Mouse (Mus musculus) kidney, adult 11 months (tissue): ENCODE data around the gene Phip.

ENCODE experiments used
- DNase-seq: peaks from one replicate; pipeline ENCODE4 v3.0.0; 2022

The Phip gene

DNA sequence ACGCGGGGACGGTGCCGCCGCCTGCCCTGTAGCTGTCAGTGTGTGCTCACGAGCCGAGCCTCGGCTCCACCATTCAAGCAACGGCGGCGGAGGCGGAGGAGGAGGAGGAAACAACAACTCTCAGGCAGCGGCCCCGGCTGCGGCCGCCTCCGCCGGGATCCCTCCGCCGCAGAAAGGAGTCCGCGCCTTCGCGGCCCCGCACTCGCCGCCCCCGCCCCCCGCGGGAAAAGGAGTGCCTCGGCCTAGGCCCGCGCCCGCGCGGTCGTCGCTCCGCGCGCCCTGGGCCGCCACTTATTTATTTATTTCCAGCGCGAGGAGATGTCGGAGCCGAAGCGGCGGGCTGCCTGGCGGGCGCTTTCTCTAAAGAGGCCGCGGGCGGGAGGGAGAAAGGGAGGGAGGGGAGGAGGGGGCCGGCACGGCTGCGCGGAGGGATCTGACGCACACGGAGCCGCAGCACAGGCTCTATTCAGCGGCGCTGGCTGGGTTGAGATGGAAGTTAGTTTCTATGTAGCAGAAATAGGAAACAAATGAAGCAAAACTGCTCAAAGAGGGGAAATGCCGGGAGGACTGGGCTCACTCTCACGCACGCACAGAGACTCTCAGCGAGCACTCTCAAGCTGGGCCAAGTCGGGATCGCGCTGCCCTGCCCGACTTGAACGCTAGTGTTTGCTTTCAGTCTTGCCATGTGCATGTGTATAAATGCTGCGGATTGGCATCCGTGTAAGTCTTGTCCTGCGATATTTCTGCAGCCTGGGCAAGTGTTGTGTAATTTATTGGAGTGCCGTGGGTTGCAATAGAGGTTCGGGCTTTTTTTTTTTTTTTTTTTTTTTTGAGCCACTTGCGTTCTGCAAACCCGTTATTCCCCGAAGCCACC, at the start of gene Phip:
TSS of gene Phip (minus strand) at position 175 of the 874 bp plus-strand sequence.
- DNase-seq = peak; percentile 92

DNA sequence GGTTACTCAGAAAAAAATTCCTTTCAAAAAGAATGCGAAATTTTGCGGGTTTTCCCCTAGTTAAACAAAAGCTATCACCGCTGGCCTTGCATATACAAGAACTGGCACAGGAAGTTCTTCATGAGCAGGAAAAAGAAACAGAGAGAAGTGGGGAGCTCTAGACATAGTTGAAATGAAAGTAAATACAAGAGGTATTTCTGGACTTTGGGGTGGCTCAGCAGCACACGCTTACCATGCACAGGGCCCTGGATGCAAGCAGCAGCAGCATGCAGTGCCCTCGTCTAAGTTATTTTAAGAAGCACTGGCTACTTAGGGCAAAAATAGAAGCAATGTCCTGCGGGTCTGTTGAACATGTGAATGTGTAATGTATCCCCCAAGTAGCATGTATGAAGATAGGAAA, 48.4 kb upstream of the Phip start:
- DNase-seq = no peak

DNA sequence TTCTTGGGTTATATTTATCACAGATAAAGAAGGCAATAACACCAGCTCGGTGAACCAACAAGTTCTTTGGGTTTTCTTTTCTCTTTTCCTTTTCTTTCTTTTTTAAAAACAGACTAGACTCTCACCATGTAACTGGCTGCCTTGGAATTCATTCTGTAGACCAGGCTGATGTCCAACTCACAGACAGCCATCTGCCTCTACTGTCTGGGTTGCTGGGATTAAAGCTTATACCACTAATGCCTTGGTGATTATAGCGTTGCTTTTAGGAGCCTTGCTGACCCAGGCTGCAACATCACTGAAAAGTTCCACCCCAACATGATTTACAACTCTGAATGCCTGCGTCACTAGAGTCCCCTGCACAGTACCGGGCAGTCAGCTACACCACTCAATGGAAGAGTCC, 39.2 kb upstream of the Phip start:
- DNase-seq = no peak

DNA sequence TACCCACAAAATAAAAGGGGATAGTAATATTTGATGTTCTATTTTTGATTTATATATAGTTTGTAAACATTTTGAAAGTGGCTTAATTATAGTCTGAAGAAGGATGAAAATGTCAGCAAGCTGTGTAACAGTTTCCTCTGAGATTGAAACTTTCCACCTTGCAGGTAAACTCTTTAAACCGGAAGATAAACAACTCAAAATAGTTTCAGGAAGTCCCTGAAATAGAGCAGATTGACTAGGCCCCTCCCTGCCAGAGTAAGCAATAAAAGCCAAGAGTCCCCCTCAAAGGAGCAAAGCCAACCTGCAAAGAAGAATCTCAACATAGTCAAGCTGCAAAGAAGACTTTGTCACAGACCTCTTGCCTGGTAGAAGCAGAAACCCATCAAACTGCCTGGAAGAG, 33.0 kb upstream of the Phip start:
- DNase-seq = no peak

DNA sequence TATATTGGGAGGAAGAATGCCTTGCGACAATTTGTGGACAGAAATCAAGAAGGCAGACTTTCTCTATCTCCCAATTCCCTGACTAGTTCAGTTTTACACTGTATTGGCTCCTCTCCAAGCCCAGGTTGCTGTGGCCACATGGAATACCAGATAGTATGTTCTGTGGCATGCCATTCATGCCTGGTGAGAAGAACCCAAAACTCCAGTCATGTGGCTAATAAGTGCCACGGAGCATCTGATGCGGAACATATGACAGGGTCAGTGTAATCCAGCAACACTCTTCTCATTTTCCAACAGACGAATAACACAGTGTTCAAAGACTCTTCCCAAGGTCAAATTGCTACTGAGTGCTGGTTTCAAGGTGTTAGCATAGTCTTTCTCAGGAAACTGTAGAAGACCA, 26.0 kb upstream of the Phip start:
- DNase-seq = no peak

DNA sequence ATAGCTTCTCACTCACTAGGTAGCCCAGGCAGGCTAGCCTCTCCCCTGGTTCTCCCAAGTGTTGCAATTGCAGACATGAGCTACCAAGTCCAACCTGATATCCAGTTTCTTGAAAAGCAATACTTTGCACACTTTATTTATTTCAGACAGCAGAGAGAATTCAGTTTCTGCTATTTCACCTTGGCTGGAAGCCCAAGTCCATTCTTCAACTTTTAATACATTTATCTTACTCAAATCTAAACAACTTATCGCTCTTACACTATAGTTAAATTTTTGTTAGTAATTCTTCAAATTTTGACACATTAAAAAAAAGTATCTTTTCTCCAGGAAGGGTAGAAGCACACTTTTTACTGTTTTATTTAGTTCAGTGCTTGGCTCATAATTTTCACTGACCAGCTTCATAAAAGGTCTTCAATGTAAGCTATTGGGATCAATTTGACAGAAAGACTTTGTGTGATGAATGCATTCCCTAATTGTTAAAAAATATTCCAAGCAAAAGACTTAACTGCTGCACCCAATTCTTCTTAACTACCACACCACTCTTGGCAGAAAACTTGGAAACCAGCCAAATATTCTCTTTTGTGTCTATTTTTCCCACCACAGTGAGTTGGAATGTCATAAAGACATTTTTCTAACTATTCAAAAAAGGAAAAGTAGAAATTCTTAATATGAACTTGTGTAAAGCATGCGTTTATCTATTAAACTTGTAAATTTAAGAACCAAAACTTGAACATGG, 22.6 kb upstream of the Phip start:
- DNase-seq = no peak

GRCm38 (mm10) chr9:82976936-82977335, 1.6 kb upstream of the Phip start:
- peak; percentile 13 for DNase-seq

DNA sequence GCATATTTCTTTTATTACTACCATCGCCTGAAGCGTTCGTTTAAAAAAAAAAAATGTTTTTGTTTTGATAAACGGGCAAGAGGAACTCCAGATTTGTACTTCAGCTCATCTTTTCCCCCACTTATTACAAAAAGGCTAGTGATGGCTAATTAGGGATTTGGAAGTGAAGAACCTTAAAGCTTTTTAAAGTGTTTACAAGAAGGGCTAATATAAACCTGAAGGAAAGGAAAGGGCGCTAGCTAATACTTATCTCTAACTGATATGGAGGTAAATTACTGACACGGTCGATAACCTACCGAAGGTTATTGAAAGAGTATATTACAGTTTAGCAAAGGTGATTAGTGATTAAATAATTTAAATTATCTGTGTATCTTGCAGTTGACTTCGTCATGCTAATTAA, 903 bp upstream of the Phip start:
- DNase-seq = no peak

DNA sequence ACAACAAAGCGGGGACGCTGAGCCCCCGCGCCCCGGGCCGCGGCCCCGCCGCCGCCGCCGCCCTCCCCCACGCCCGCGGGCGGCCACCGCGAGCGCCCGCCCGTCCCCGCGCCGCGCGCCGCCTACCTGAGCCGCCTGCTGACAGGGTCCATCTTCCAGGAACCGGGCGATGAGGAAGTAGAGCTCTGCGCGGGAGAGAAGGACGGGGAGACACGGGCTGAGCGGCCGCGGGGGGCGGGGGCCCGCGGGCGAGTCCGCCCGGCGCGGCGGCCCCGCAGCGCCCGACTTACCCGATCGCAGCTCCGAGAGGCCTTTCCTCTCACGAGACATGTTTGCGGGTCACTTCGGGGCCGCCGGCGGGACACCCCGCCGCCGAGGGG, 364 bp downstream of the Phip start:
- no peak for DNase-seq

DNA sequence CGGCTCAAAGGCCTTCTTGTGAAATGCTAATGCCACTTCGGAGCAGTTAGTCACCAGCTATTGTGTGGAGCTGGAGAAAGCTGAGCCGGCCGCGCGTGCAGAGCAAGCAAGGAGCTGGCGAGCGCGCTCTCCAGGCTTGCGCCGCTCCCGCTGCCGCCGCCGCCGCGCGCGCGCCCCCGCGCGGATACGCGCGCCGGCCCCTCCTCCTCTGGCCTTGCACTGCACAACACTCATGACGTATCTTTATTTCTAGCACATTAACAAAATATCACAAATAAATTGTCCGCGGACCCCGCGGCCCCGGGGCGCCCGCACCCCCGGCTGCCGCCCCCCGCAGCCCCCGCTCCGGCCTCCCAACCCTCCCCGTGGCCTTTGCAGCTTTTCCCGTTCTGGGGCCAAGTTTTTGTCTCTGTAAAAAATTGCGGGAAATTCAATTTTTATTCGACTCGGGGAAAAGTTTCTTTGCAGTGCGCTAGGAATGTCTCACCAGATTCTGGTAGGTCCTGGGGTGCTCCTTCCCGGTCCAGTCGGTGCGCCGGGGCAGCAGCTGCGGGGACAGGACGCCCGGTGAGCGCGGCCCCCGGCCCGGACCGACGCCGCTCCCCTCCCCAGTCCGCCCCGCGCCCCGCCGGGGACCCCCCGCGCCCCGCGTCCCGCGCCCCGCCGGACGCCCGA, 992 bp downstream of the Phip start:
- DNase-seq = peak; percentile 93

- peak; percentile 12 for DNase-seq
Measured at GRCm38 (mm10) chr9:82973321-82973892, 1.9 kb downstream of the Phip start.

DNA sequence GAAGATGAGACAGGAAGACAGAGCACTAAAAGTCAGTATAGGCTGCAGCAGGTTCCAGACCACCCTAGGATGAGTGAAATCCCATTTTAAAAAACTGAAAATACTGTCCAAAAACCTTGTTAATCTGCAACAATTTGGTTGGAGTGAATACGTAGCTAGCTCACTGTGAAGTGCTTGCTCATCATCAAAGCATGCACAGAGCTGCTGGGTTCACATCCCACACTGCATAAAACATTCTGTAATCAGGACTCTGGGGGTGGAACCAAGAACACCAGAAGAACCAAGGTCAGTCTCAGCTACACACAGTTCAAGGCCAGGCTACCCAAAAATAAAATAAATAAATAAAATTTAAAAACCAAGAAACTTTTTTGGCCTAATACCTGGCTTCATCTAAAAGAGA, 3.9 kb downstream of the Phip start:
- peak; percentile 27 for DNase-seq

GRCm38 (mm10) chr9:82967076-82967621, 8.2 kb downstream of the Phip start:
- no peak for DNase-seq

DNA sequence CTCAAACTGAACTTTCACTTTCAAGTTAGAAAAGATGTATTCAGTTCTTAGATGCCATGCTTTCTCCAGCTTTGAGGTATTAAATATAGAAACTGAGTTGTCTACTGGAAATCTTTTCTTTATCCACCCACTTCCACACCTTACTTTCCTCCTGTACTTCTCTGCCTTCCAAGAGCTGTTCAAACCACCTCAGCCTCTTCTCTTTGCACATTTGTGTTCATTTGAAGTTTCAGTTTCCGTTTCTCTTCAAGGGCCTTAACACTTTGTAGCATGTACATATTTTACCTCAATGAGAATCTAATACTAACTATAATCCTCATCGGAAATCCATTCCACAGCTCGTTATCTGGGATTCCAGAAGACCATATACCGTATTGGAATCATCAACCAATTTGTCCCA, 11.3 kb downstream of the Phip start:
- no peak for DNase-seq

- DNase-seq = no peak
Measured at GRCm38 (mm10) chr9:82961352-82961751, 14.0 kb downstream of the Phip start.

- DNase-seq = no peak
Measured at GRCm38 (mm10) chr9:82955267-82955666, 20.0 kb downstream of the Phip start.

GRCm38 (mm10) chr9:82952330-82952729, 23.0 kb downstream of the Phip start:
- DNase-seq = no peak

DNA sequence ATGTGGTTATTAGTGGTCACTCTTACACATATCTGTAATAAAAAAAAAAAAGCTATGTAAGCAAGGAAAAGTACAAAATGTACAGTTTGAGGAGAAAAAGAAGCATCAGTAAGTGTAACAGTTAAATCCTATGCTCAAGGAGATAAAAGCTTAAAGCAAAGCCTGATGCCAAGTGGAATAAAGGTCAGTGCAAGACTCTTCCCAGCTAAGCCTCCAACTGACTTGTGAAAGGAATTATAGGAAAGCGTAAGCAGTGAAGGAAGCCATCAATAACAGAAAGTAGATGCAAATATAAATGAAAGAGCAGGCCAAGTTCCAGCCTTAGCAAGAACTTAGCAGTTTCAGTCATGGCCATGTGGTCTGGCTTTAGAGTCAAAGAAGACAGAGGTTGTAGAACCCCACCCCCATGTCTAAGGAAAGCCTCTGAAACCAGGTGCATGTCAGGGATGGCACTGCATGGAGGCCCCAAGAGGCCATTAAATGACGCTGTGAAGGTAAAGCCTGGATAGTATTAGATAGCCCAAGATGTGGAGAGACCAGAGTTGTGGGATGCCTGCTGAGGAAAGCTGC, 23.8 kb downstream of the Phip start:
- no peak for DNase-seq

DNA sequence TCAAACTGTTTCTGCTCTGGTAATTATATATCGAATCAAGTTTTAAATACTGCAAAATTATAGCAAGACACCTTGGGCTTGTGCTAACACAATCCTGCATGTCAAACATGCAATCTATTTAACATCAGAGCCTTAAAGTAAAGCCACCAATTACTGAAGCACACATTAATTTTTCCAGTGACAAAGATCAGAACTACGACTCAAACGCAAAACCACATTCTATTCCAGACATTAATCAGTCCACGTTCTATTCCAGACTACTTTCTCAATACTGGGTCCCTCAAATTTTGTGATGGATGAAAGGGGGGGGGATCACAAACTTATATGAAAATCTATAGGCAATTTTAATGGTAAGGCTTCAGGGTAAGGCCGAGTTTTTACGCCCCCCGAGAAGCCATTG, 68.1 kb downstream of the Phip start:
- no peak for DNase-seq

DNA sequence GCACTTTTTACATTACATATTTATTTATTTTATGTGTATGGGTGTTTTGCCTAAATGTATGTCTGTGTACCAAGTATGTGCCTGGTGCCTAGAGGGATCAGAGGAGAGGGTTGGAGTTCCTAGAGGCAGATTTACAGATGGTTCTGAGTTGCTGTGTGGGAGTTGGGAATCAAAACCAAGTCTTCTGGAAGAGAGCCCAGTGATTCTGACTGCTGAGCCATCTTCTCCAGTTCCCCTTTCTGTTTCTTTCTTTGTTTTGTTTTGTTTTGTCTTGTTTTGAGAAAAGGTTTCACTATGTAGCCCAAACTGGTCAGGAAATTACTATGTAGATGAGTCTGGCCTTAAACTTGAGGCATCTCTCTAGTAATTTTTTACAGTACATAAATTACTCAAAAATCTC, 86.7 kb downstream of the Phip start:
- DNase-seq = no peak

DNA sequence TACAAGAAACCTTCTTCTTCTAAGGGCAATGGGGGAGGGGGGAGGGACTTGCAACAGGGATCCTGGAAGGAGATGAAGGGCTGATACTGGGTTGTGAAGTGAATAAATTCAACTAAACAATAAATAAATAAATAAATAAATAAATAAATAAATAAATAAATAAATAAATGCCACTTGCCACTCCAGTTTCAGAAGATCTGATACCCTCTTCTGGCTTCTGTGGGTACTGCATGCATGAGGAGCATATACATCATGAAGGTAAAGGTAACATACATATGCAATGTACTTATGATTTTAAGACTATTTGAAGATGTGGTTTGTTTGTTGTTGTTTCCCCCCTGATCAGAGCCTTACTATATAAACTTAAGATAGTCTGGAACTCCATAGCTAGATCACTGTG, 91.1 kb downstream of the Phip start:
- DNase-seq = no peak

- no peak for DNase-seq
Measured at GRCm38 (mm10) chr9:82877078-82877477, 98.2 kb downstream of the Phip start.

GRCm38 (mm10) chr9:82867698-82868097, 107.6 kb downstream of the Phip start:
- no peak for DNase-seq
